Mouse (Mus musculus) cerebellum, adult 11-12 months (tissue): ENCODE data around the gene Usp22.

Experiments used
- DNase-seq: peaks from one replicate; pipeline ENCODE4 v3.0.0; 2022

Usp22 gene

GRCm38 (mm10) chr11:61102397-61103339, 72.2 kb downstream of the Usp22 start:
- no peak for DNase-seq
